Mouse (Mus musculus): ENCODE data around the gene Vmn2r73. TPM values are rescaled to one million over a fixed set of nuclear protein-coding genes. Genes with fewer than 3 reads are reported as not detected.
"Not testable (repeated sequence)": the region's sequence is repeated elsewhere in the genome, so short reads cannot be mapped to it uniquely, and the experiment has no call there.

Gene Vmn2r73
- polyA plus RNA-seq (2014; fragmentation: Nextera tagmentation; extraction: Ambion mirVana) = not detected in 2 replicates

DNA sequence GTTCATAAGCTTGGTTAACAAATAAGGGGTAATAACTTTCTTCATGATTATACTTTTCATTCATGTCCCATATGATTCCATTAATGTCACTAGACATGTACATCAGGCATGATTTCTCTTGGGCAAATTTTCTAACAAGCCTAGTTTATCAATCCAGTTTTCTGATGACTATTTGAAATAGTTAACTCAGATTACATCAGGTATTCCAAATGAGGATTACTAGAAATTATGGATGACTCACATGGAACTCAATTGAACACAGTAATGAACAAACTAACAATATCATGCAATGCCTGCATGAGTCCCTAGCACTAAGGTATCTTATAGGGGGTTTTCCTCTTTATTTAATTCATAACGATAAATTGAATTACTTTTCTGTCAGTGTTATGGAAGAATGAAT, at the start of gene Vmn2r73:
Vmn2r73 (minus strand) TSS at position 101 of the 400 bp plus-strand sequence.
- 84% methylated on average over 1 of the region's 1 CpGs for WGBS

DNA sequence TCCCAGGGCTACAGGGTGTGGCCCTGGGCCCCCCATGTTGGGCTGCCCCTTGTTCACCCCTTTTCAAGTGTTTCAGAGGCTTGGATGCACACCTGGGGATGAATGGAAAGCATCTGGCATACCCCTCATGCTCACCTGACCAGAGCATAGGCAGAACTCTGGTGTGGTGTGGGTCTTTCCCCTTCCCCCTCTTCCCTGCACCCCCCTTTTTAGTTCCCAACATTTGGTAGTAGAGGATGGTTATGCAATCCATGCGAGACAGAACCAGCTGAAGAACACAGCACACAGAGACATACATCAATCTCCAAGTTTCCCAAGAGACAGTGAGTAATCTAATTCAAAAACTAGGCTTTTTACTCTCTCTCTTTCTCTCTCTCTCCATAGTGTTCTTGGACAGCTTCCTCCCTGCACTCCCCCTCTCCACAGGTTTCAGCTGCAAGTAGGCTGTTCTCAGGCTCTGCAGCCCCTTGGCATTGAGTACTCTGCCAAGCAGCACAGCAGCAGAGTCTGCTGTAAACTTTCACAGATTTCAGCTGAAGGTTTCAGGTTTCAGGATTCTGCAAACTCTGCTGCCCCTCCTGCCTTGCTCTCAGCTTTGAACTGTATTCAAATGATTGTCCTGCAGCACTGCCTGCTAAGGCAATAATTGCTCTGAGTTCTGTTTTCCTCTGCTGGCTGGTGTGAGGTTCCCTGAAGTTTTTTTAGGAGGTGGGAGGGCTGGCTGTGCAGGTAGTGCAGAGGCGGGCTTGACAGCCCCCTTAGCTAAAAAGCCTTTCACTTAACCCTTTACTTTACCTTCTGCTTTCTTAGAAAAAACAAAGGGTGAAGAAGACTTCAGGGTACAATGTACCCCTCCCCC, 35.7 kb downstream of the Vmn2r73 start:
- Histone ChIP-seq H3K27me3 (ENCODE audit: control insufficient read depth, insufficient read depth, low read length) (no peaks in the 10 kb centered on the region), H3K9me3 (ENCODE audit: control insufficient read depth, low read length) (no peaks in the 10 kb centered on the region), H3K4me2 (ENCODE audit: low read depth, low read length) (no peak overlapping the region), H3K9ac (replicated peaks; ENCODE audit: low read depth, low read length) (no peak overlapping the region), H3K4me1 (ENCODE audit: control insufficient read depth, insufficient read depth, low read length) (no peaks in the 10 kb centered on the region), H3K27ac (ENCODE audit: low read depth, low read length) (no peak overlapping the region), H3K36me3 (ENCODE audit: control insufficient read depth, insufficient read depth, low read length) (no peaks in the 10 kb centered on the region), H3K4me3 (ENCODE audit: low read depth, low read length) (no peak overlapping the region)
- 15% methylated on average over 2 of the region's 2 CpGs for WGBS
- no peak for ATAC-seq (ENCODE audit: low read depth)

More for the DNA sequence above, at the start of gene Vmn2r73:
- no peak for ATAC-seq (ENCODE audit: low read depth)
- no peaks in the 10 kb centered on the region for H3K4me1 ChIP-seq (ENCODE audit: control insufficient read depth, insufficient read depth, low read length)
- no peaks in the 10 kb centered on the region for H3K36me3 ChIP-seq (ENCODE audit: control insufficient read depth, insufficient read depth, low read length)
- no peaks in the 10 kb centered on the region for H3K27me3 ChIP-seq (ENCODE audit: control insufficient read depth, insufficient read depth, low read length)
- no peak within 1 kb of the TSS for H3K4me2 ChIP-seq (ENCODE audit: low read depth, low read length)
- no peak within 1 kb of the TSS for H3K27ac ChIP-seq (ENCODE audit: low read depth, low read length)
- H3K9ac ChIP-seq (replicated peaks; ENCODE audit: low read depth, low read length) = no peak within 1 kb of the TSS
- no peaks in the 10 kb centered on the region for H3K9me3 ChIP-seq (ENCODE audit: control insufficient read depth, low read length)
- no peak within 1 kb of the TSS for H3K4me3 ChIP-seq (ENCODE audit: low read depth, low read length)

DNA sequence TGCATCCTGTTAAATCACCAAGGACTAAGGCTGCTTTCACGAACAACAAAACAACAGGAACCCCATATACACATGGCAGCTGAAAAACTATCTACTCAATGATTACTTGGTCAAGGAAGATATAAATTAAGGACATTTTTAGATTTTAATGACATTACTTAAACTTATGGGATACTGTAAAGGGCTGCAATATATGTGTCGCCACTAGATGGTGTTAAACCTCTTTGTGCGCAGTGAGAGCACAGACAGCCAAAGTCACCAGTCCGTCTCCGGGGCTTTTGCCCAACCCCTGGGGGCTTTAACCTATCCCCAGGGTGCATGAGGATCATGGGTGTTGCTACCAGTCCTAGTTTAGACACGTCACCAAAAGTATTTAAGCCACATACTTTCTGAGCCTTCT, 58.0 kb downstream of the Vmn2r73 start:
- not testable (repeated sequence) for H3K36me3 ChIP-seq (ENCODE audit: control insufficient read depth, insufficient read depth, low read length); ATAC-seq (ENCODE audit: low read depth); H3K4me1 ChIP-seq (ENCODE audit: control insufficient read depth, insufficient read depth, low read length); H3K4me3 ChIP-seq (ENCODE audit: low read depth, low read length); H3K9ac ChIP-seq (replicated peaks; ENCODE audit: low read depth, low read length); H3K27ac ChIP-seq (ENCODE audit: low read depth, low read length); H3K27me3 ChIP-seq (ENCODE audit: control insufficient read depth, insufficient read depth, low read length); H3K4me2 ChIP-seq (ENCODE audit: low read depth, low read length); H3K9me3 ChIP-seq (ENCODE audit: control insufficient read depth, low read length)
- 13% methylated on average over 6 of the region's 6 CpGs for WGBS

Other genes with a start within 250 kb of the Vmn2r73 start
- gene Vmn2r72, start 121.2 kb downstream of the Vmn2r73 start, polyA plus RNA-seq (2014; fragmentation: Nextera tagmentation; extraction: Ambion mirVana) = not detected in 2 replicates
- gene Vmn2r74, start 85.4 kb upstream of the Vmn2r73 start, polyA plus RNA-seq (2014; fragmentation: Nextera tagmentation; extraction: Ambion mirVana) = not detected in 2 replicates